Mouse (Mus musculus): ENCODE measurements around the gene Zbtb4. TPM values are rescaled to one million over a fixed set of nuclear protein-coding genes. Genes with fewer than 3 reads are reported as not detected.

Zbtb4 gene
- polyA plus RNA-seq, 1 experiment from 2014 or later: 0.77 TPM

DNA sequence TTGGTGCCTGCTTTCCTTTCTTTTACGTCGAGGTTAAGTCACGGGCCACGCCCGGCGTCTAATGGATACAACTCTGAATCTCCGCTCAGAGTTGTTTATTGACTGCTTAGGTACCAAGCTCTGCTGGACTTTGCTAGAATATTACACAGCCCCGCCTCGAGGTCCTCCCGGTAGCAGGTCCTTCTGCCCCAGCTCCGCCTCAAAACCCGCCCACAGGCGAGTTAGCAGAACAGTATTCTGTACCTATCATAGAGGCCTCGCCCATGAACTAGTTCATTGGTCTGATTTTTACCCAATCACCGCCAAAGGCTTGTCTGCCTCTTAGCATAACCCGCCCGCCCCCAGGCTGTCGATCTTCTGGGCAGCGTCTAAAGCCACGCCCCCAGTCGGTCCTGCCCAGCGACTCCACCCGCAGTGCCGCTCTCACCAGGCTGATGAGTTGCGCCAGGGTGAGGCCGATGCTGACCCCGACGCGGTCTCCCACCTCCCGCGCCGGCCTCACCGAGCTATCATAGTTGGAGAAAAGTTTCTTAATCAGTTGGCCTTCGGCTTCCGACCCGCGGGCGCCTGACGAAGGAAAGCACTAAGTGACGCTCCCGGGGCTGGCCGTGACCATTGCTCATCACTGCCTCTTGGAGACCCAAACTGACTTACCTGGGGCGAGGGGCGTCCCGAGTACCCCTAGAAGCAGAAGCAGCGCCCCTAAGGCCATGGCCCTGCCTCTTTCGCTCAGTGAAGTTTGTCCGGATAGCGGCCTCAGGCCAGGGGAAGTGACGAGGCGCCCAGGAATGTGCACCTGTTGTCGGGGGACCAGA, 29.7 kb downstream of the Zbtb4 start, which contains the start of gene Chrnb1:
TSS of gene Chrnb1 (minus strand) at position 776 of the 815 bp plus-strand sequence.
- Histone ChIP-seq H3K4me3 (peak within 1 kb of the TSS; percentile 62), H3K4me1 (peaks cover 34% of the 10 kb centered on the region), H3K36me3 (replicated peaks) (no peaks in the 10 kb centered on the region), H3K27me3 (ENCODE audit: poor library complexity, severe bottlenecking) (peaks cover 78% of the 10 kb centered on the region), H3K9me3 (no peaks in the 10 kb centered on the region), H3K27ac (peak within 1 kb of the TSS; percentile 76)
- WGBS: 2% methylated on average over 52 of the region's 52 CpGs
- DNase-seq (ENCODE audit: extremely low spot score, low spot score): peak; percentile 91

GRCm38 (mm10) chr11:69795983-69796435, 30.3 kb downstream of the Zbtb4 start:
- no peak for DNase-seq (ENCODE audit: extremely low spot score, low spot score)
- Histone ChIP-seq H3K4me3 (peak overlapping the region; percentile 62), H3K27me3 (ENCODE audit: poor library complexity, severe bottlenecking) (peaks cover 85% of the 10 kb centered on the region), H3K36me3 (replicated peaks) (no peaks in the 10 kb centered on the region), H3K9me3 (no peaks in the 10 kb centered on the region), H3K27ac (peak overlapping the region; percentile 76), H3K4me1 (peaks cover 40% of the 10 kb centered on the region)
- WGBS: 2% methylated on average over 13 of the region's 13 CpGs

- no peak for DNase-seq (ENCODE audit: extremely low spot score, low spot score)
- no peaks in the 10 kb centered on the region for H3K36me3 ChIP-seq (replicated peaks)
- no peak overlapping the region for H3K4me3 ChIP-seq
- H3K27me3 ChIP-seq (ENCODE audit: poor library complexity, severe bottlenecking): peaks cover 97% of the 10 kb centered on the region
- 73% methylated on average over 7 of the region's 7 CpGs for WGBS
- no peaks in the 10 kb centered on the region for H3K9me3 ChIP-seq
- no peak overlapping the region for H3K27ac ChIP-seq
- peaks cover 59% of the 10 kb centered on the region for H3K4me1 ChIP-seq
Observed at GRCm38 (mm10) chr11:69797924-69798323, 32.2 kb downstream of the Zbtb4 start.

- Histone ChIP-seq H3K9me3 (no peaks in the 10 kb centered on the region), H3K27me3 (ENCODE audit: poor library complexity, severe bottlenecking) (peaks cover 97% of the 10 kb centered on the region), H3K36me3 (replicated peaks) (no peaks in the 10 kb centered on the region), H3K27ac (peak overlapping the region; percentile 95), H3K4me3 (peak overlapping the region; percentile 58), H3K4me1 (peaks cover 71% of the 10 kb centered on the region)
- no peak for DNase-seq (ENCODE audit: extremely low spot score, low spot score)
- 26% methylated on average over 12 of the region's 12 CpGs for WGBS
Observed at GRCm38 (mm10) chr11:69799394-69800137, 33.9 kb downstream of the Zbtb4 start.

GRCm38 (mm10) chr11:69800138-69800391, 34.4 kb downstream of the Zbtb4 start:
- no peaks in the 10 kb centered on the region for H3K36me3 ChIP-seq (replicated peaks)
- H3K9me3 ChIP-seq: no peaks in the 10 kb centered on the region
- no peak for DNase-seq (ENCODE audit: extremely low spot score, low spot score)
- peak overlapping the region; percentile 58 for H3K4me3 ChIP-seq
- 0% methylated on average over 11 of the region's 11 CpGs for WGBS
- peak overlapping the region; percentile 95 for H3K27ac ChIP-seq
- peaks cover 75% of the 10 kb centered on the region for H3K4me1 ChIP-seq
- H3K27me3 ChIP-seq (ENCODE audit: poor library complexity, severe bottlenecking): peaks cover 97% of the 10 kb centered on the region

DNA sequence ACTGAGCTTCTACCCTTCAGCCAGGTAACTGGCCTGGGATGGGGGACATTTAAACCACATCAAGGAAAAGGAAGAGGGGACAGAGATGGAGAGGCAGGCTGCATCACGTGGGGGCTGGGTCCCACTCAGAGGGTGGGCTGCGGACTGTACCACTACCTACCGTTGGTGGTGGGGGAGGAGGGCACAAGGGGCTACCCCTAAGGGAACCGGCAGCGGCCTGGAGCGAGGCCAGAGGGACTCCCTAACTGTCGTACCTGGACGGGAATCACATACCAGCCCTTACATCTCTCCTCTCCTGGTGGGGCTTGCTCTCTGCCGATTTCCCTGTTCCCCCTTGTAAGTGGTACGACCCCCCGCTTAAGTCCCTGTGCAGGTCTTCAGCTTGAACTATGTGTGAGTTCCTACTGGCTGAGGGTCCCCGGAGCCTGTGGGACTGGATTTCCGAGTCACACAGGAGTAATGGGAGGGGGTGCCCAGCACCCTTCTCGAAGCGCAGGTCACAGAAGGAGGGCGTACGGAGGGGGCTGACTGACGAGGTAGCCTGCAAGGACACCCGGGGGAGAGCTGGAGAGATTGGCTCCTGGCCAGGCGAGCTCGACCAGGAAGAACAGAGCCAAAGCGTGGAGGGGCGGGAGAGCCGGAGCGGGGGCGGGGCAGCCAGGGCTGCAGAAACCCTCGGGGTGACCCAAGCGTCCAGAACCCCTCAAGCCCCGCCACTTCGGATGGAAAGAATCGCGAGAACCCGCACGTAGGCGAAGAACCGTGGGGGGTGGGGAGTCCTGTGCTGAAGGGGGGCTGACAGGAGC, 34.9 kb downstream of the Zbtb4 start:
- H3K4me1 ChIP-seq: peaks cover 75% of the 10 kb centered on the region
- DNase-seq (ENCODE audit: extremely low spot score, low spot score): peak; percentile 84
- no peaks in the 10 kb centered on the region for H3K9me3 ChIP-seq
- H3K27me3 ChIP-seq (ENCODE audit: poor library complexity, severe bottlenecking): peaks cover 100% of the 10 kb centered on the region
- under 1% methylated on average over 36 of the region's 36 CpGs for WGBS
- no peaks in the 10 kb centered on the region for H3K36me3 ChIP-seq (replicated peaks)
- peak overlapping the region; percentile 95 for H3K27ac ChIP-seq
- peak overlapping the region; percentile 58 for H3K4me3 ChIP-seq

DNA sequence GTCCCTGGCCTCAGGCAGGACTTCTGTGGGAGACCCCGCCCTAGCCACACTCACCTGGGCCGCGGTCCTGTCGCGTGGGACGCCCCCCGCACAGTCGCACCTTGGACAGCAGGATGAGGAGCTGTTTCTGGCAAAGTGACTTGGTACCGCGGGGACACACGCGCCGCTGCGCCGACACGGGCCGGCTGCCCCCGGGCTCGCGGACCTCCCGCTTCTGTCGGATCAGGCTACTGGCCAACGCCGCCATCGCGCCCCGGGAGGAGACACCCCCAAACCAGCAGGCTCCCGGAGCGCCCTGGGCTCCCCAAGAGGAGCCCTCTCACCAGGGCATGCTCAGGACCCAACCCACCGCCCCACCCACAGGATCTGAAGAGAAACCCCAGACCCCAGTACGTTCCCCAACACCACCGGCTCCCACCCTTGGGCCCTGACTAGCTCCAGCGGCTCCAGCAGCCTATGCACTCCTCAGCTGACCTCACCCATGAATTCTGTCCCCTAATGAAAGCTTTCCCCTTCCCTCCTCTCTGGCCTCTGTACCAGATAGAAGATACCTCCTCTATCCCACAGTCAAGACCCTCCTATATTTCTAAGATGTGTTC, 35.8 kb downstream of the Zbtb4 start, which contains the start of gene Fgf11:
TSS of gene Fgf11 (minus strand) at position 479 of the 599 bp plus-strand sequence.
- peaks cover 3% of the 10 kb centered on the region; the same call in 1 of the 2 replicates for H3K9me3 ChIP-seq
- H3K4me1 ChIP-seq: peaks cover 69% of the 10 kb centered on the region
- H3K27me3 ChIP-seq (ENCODE audit: poor library complexity, severe bottlenecking): peaks cover 100% of the 10 kb centered on the region
- no peak for DNase-seq (ENCODE audit: extremely low spot score, low spot score)
- WGBS: 1% methylated on average over 33 of the region's 33 CpGs
- no peaks in the 10 kb centered on the region for H3K36me3 ChIP-seq (replicated peaks)
- peak within 1 kb of the TSS; percentile 95 for H3K27ac ChIP-seq
- peak within 1 kb of the TSS; percentile 58 for H3K4me3 ChIP-seq

DNA sequence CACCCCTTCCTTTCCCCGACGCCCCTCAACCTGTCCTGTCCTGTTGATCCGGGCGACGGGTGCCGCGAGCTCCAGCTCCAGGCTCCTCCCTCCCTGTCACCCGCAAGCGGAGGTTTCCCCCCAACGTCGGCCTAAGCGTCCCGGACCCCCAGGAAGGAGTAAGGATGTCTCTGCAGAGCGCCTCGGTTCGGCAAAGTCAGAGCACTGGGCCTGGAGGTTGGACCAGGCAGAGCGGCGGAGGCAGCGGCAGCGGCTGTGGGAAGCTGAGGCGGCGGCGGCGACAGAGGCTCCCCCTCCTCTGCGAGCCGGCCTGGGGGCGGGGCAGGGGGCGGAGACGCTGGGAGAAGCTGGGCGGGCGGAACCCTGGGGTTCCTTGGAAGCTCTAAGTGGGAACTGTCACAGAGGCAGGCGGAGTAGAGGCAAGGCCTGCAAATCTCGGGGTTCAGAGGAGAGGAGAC, 37.0 kb downstream of the Zbtb4 start:
- Histone ChIP-seq H3K27me3 (ENCODE audit: poor library complexity, severe bottlenecking) (peaks cover 99% of the 10 kb centered on the region), H3K4me1 (peaks cover 69% of the 10 kb centered on the region), H3K4me3 (peak overlapping the region; percentile 58), H3K27ac (peak overlapping the region; percentile 73), H3K36me3 (replicated peaks) (no peaks in the 10 kb centered on the region), H3K9me3 (peaks cover 5% of the 10 kb centered on the region; the same call in 1 of the 2 replicates)
- under 1% methylated on average over 33 of the region's 33 CpGs for WGBS
- peak; percentile 83 for DNase-seq (ENCODE audit: extremely low spot score, low spot score)

DNA sequence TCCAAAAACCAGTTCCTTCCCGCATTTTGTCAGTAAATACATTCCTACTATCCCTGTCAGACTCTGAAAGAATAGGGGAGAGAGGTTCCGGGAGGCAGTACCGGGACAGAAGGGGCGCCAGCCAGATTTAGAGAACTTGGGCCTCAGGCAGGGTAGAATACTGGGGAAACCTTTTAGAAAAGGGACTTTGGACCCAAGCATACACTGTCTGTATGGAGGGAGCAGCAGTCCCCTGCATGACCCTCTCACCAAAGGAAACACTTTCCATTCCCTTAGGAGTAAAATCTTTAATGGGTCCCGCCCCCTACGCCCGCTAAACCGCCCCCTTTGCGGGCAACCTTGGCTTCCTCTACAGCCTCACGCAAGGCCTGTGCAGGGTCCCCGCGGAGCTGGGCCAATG, 37.6 kb downstream of the Zbtb4 start:
- peak overlapping the region; percentile 72 for H3K27ac ChIP-seq

GRCm38 (mm10) chr11:69803786-69804651, 38.3 kb downstream of the Zbtb4 start:
- Histone ChIP-seq H3K9me3 (peaks cover 5% of the 10 kb centered on the region; the same call in 1 of the 2 replicates), H3K36me3 (replicated peaks) (no peaks in the 10 kb centered on the region), H3K27ac (peak overlapping the region; percentile 72), H3K27me3 (ENCODE audit: poor library complexity, severe bottlenecking) (peaks cover 91% of the 10 kb centered on the region), H3K4me1 (peaks cover 66% of the 10 kb centered on the region), H3K4me3 (peak overlapping the region; percentile 58)
- 1% methylated on average over 60 of the region's 60 CpGs for WGBS
- peak; percentile 66 for DNase-seq (ENCODE audit: extremely low spot score, low spot score)

More for the DNA sequence above, 37.6 kb downstream of the Zbtb4 start:
- peaks cover 69% of the 10 kb centered on the region for H3K4me1 ChIP-seq
- no peaks in the 10 kb centered on the region for H3K36me3 ChIP-seq (replicated peaks)
- peak overlapping the region; percentile 58 for H3K4me3 ChIP-seq
- under 1% methylated on average over 12 of the region's 12 CpGs for WGBS
- no peak for DNase-seq (ENCODE audit: extremely low spot score, low spot score)
- peaks cover 98% of the 10 kb centered on the region for H3K27me3 ChIP-seq (ENCODE audit: poor library complexity, severe bottlenecking)
- peaks cover 5% of the 10 kb centered on the region; the same call in 1 of the 2 replicates for H3K9me3 ChIP-seq

DNA sequence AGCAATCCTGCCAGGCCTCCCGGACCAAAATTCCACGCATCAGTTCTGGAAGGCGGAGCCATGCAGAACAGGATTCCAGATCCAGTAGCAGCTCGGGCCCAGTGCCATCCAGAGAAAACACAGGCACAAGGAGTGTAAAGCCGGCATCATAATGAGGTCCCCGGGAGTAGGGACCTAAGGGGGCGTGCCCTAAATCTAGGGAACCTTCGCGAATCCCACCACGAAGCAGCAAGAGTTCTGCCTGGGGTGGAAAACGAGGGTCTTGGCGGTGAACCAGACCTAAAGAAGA, 38.9 kb downstream of the Zbtb4 start:
- no peak for DNase-seq (ENCODE audit: extremely low spot score, low spot score)
- H3K9me3 ChIP-seq: peaks cover 5% of the 10 kb centered on the region; the same call in 1 of the 2 replicates
- H3K4me1 ChIP-seq: peaks cover 60% of the 10 kb centered on the region
- 0 out of 2 replicates have a peak overlapping the region, but pooled peaks have one; percentile 20 for H3K27ac ChIP-seq
- 4% methylated on average over 12 of the region's 12 CpGs for WGBS
- H3K36me3 ChIP-seq (replicated peaks): no peaks in the 10 kb centered on the region
- peaks cover 85% of the 10 kb centered on the region for H3K27me3 ChIP-seq (ENCODE audit: poor library complexity, severe bottlenecking)
- peak overlapping the region; percentile 58; the same call in 1 of the 2 replicates for H3K4me3 ChIP-seq
